Mouse (Mus musculus) stomach, postnatal 0 days (tissue): Measurements from ENCODE around the gene Gm20509.

Experiments
- CTCF ChIP-seq: IDR thresholded peaks from 2 replicates; pipeline ENCODE4 v1.5.1; 2016; ENCODE audit warnings: antibody characterized with exemption, low read depth, mild to moderate bottlenecking, moderate library complexity
- EP300 ChIP-seq: optimal IDR thresholded peaks from 2 replicates; pipeline ENCODE3; 2016; ENCODE audit warnings: antibody characterized with exemption

- TF ChIP-seq CTCF (no peak), EP300 (no peak)
Measured at GRCm38 (mm10) chr9:73079801-73080325, 22.4 kb upstream of the Gm20509 start.
